Mouse (Mus musculus) hindbrain, postnatal 0 days (tissue): ENCODE data around the gene Terb2. TPM values are rescaled to one million over a fixed set of nuclear protein-coding genes. Genes with fewer than 3 reads are reported as not detected.

Experiments
- ATAC-seq: fragments of 200-750 bp; cut with Nextera tagmentation; 2 replicates; pipeline ENCODE4 v1.8.0; 2017; ENCODE audit warnings: mild to moderate bottlenecking, moderate TSS enrichment, moderate library complexity
- DNase-seq: peaks from one replicate; pipeline ENCODE4 v3.0.0-alpha.2; 2015; ENCODE audit warnings: low spot score
- H3K27ac ChIP-seq: fragments of 300-500 bp; sonication (generic); 2 replicates; pipeline ENCODE4 v1.5.1; 2014; ENCODE audit warnings: mild to moderate bottlenecking
- H3K27me3 ChIP-seq: fragments of 300-500 bp; sonication (generic); 2 replicates; pipeline ENCODE4 v1.6.1; 2014; ENCODE audit warnings: low read length, mixed read lengths; ENCODE audit not compliant: insufficient read depth
- H3K36me3 ChIP-seq: fragments of 300-500 bp; sonication (generic); 2 replicates; pipeline ENCODE4 v1.6.1; 2014; ENCODE audit warnings: low read length, mixed read lengths; ENCODE audit not compliant: insufficient read depth
- H3K4me1 ChIP-seq: fragments of 300-500 bp; sonication (generic); 2 replicates; pipeline ENCODE4 v1.6.1; 2014; ENCODE audit warnings: antibody characterized with exemption, low read length, mixed read lengths; ENCODE audit not compliant: insufficient read depth
- H3K4me2 ChIP-seq: fragments of 300-500 bp; sonication (generic); 2 replicates; pipeline ENCODE4 v1.6.1; 2014; ENCODE audit warnings: low read depth, mild to moderate bottlenecking, low read length, moderate library complexity, mixed read lengths
- H3K4me3 ChIP-seq: fragments of 300-500 bp; sonication (generic); 2 replicates; pipeline ENCODE4 v1.5.1; 2014; ENCODE audit warnings: low read length
- H3K9ac ChIP-seq: fragments of 300-500 bp; sonication (generic); replicated peaks from 2 replicates; pipeline ENCODE4 v1.6.1; 2014; ENCODE audit warnings: mild to moderate bottlenecking, low read length, moderate library complexity, mixed read lengths
- H3K9me3 ChIP-seq: fragments of 300-500 bp; sonication (generic); 2 replicates; pipeline ENCODE4 v1.6.1; 2016; ENCODE audit warnings: low read length, mixed read lengths
- CTCF ChIP-seq: IDR thresholded peaks from 2 replicates; pipeline ENCODE4 v1.5.1; 2016; ENCODE audit warnings: antibody characterized with exemption, control low read depth, low read depth
- WGBS: fragments of 180-500 bp; shearing (Covaris S2); extraction: QIAGEN DNeasy Blood & Tissue Kit; methylation state at CpG from one replicate; pipeline ENCODE4 v1.1.7; 2014; 5-methylcytosine and 5-hydroxymethylcytosine counted together
- polyA plus RNA-seq: library from polyadenylated mRNA; unstranded; fragments of >200 nt; fragmentation: Nextera tagmentation; extraction: Ambion mirVana; gene quantifications from 2 replicates; pipeline ENCODE4 v1.2.1, GENCODE M21; 2015
- total RNA-seq: library from RNA; depleted of rRNA; stranded (reverse); fragments of >200 nt; gene quantifications from 2 replicates; pipeline ENCODE4 v1.2.3, GENCODE M21; 2014; rRNA removed

Gene Terb2
- total RNA-seq (not detected in 2 replicates), polyA plus RNA-seq (not detected in 2 replicates)

- H3K9me3 ChIP-seq = no peaks in the 10 kb centered on the region
- H3K9ac ChIP-seq = no peak within 1 kb of the TSS
- no peak for DNase-seq
- 84% methylated on average over 17 of the region's 17 CpGs for WGBS
- no peak within 1 kb of the TSS for H3K4me3 ChIP-seq
- no peaks in the 10 kb centered on the region for H3K4me1 ChIP-seq
- ATAC-seq = no peak
- no peaks in the 10 kb centered on the region for H3K27me3 ChIP-seq
- no peak for TF ChIP-seq CTCF
- H3K27ac ChIP-seq = no peak within 1 kb of the TSS
- H3K4me2 ChIP-seq = no peak within 1 kb of the TSS
- H3K36me3 ChIP-seq = no peaks in the 10 kb centered on the region
Observed at GRCm38 (mm10) chr2:122186106-122186505, at the start of gene Terb2, which contains the start of gene Patl2. Gene Terb2, plus strand, starts transcription at chr2:122186272. Gene Patl2, minus strand, starts transcription at chr2:122186189.

GRCm38 (mm10) chr2:122137839-122138465, 48.1 kb upstream of the Terb2 start:
- H3K27ac ChIP-seq = no peak overlapping the region
- H3K4me3 ChIP-seq = no peak overlapping the region
- H3K9ac ChIP-seq = no peak overlapping the region
- H3K4me1 ChIP-seq = no peaks in the 10 kb centered on the region
- 72% methylated on average over 5 of the region's 5 CpGs for WGBS
- no peaks in the 10 kb centered on the region for H3K27me3 ChIP-seq
- no peaks in the 10 kb centered on the region for H3K9me3 ChIP-seq
- H3K4me2 ChIP-seq = no peak overlapping the region
- DNase-seq = no peak
- no peak for TF ChIP-seq CTCF
- ATAC-seq = no peak
- no peaks in the 10 kb centered on the region for H3K36me3 ChIP-seq

GRCm38 (mm10) chr2:122140815-122141214, 45.3 kb upstream of the Terb2 start:
- DNase-seq (no peak), ATAC-seq (no peak)
- 74% methylated on average over 2 of the region's 2 CpGs for WGBS
- no peak overlapping the region for H3K4me3 ChIP-seq
- no peaks in the 10 kb centered on the region for H3K4me1 ChIP-seq
- no peaks in the 10 kb centered on the region for H3K36me3 ChIP-seq
- TF ChIP-seq CTCF = no peak
- no peaks in the 10 kb centered on the region for H3K9me3 ChIP-seq
- H3K9ac ChIP-seq = no peak overlapping the region
- H3K4me2 ChIP-seq = no peak overlapping the region
- no peaks in the 10 kb centered on the region for H3K27me3 ChIP-seq
- no peak overlapping the region for H3K27ac ChIP-seq

- H3K4me1 ChIP-seq = no peaks in the 10 kb centered on the region
- no peak for DNase-seq
- ATAC-seq = no peak
- H3K27me3 ChIP-seq = no peaks in the 10 kb centered on the region
- no peak overlapping the region for H3K4me3 ChIP-seq
- TF ChIP-seq CTCF = peak; percentile 18; the same call in 1 of the 2 replicates
- 73% methylated on average over 5 of the region's 5 CpGs for whole genome bisulfite sequencing
- no peaks in the 10 kb centered on the region for H3K36me3 ChIP-seq
- H3K27ac ChIP-seq = no peak overlapping the region
- no peaks in the 10 kb centered on the region for H3K9me3 ChIP-seq
- no peak overlapping the region for H3K9ac ChIP-seq
- H3K4me2 ChIP-seq = no peak overlapping the region
Observed at GRCm38 (mm10) chr2:122141332-122141967, 44.6 kb upstream of the Terb2 start.

GRCm38 (mm10) chr2:122143111-122143510, 43.0 kb upstream of the Terb2 start:
- no peak overlapping the region for H3K4me3 ChIP-seq
- H3K36me3 ChIP-seq = no peaks in the 10 kb centered on the region
- H3K27me3 ChIP-seq = no peaks in the 10 kb centered on the region
- ATAC-seq (no peak), DNase-seq (no peak)
- 93% methylated on average over 3 of the region's 3 CpGs for WGBS
- no peak overlapping the region for H3K4me2 ChIP-seq
- H3K9me3 ChIP-seq = no peaks in the 10 kb centered on the region
- no peak for TF ChIP-seq CTCF
- no peak overlapping the region for H3K9ac ChIP-seq
- no peak overlapping the region for H3K27ac ChIP-seq
- 0 out of 2 replicates have a peak, but pooled peaks cover 3% of the 10 kb centered on the region for H3K4me1 ChIP-seq

GRCm38 (mm10) chr2:122145756-122146155, 40.3 kb upstream of the Terb2 start:
- Histone ChIP-seq H3K9ac (no peak overlapping the region), H3K4me3 (no peak overlapping the region), H3K27me3 (no peaks in the 10 kb centered on the region), H3K4me2 (no peak overlapping the region), H3K27ac (no peak overlapping the region), H3K9me3 (no peaks in the 10 kb centered on the region), H3K4me1 (0 out of 2 replicates have a peak, but pooled peaks cover 6% of the 10 kb centered on the region), H3K36me3 (no peaks in the 10 kb centered on the region)
- ATAC-seq (no peak), DNase-seq (no peak)
- no peak for TF ChIP-seq CTCF
- 68% methylated on average over 4 of the region's 4 CpGs for WGBS

- Histone ChIP-seq H3K4me1 (0 out of 2 replicates have a peak, but pooled peaks cover 6% of the 10 kb centered on the region), H3K4me3 (no peak overlapping the region), H3K36me3 (no peaks in the 10 kb centered on the region), H3K9ac (no peak overlapping the region), H3K27ac (no peak overlapping the region), H3K9me3 (no peaks in the 10 kb centered on the region), H3K4me2 (peak overlapping the region; percentile 92; the same call in 1 of the 2 replicates), H3K27me3 (no peaks in the 10 kb centered on the region)
- ATAC-seq (no peak), DNase-seq (peak; percentile 7)
- no peak for TF ChIP-seq CTCF
- 64% methylated on average over 6 of the region's 6 CpGs for WGBS
Observed at GRCm38 (mm10) chr2:122146687-122147086, 39.4 kb upstream of the Terb2 start.
